Mouse (Mus musculus) stomach, postnatal 0 days (tissue): Measurements from ENCODE around the gene Wdsub1.

ENCODE experiments used
- CTCF ChIP-seq: IDR thresholded peaks from 2 replicates; pipeline ENCODE4 v1.5.1; 2016; ENCODE audit warnings: antibody characterized with exemption, low read depth, mild to moderate bottlenecking, moderate library complexity
- EP300 ChIP-seq: optimal IDR thresholded peaks from 2 replicates; pipeline ENCODE3; 2016; ENCODE audit warnings: antibody characterized with exemption

DNA sequence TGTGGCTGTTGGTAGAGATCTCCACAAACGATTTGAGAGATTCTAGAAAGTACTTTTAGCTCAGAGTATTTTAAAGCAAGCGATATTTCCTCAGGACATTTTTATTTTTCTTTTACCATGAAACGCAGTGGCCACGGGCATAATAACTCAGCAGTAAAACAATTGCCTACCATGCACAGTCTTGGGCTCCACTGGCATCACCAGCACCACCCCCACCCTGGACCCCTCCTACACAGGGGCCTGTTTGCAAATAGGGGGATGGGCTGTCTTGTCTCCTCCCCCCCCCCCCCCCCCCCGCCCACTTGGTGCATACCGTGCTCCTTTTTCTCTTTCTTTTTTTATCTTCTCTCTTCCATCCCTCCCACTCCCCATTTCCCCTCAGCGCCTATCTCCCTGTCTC lies 15.7 kb upstream of the Wdsub1 start:
- no peak for TF ChIP-seq EP300
- TF ChIP-seq CTCF, result no peak
